Mouse (Mus musculus) cerebellum, adult 2 months (tissue): ENCODE data around the gene Magi3. TPM values are rescaled to one million over a fixed set of nuclear protein-coding genes. Genes with fewer than 3 reads are reported as not detected.

Experiments used
- DNase-seq, 2 experiments: peaks; one replicate each; pipeline ENCODE4 v3.0.0; 2021
- H3K27ac ChIP-seq: fragments of 200-500 bp; 2 replicates; pipeline ENCODE4 v1.5.1; 2012; ENCODE audit warnings: low read length, control low read depth, inconsistent platforms; ENCODE audit not compliant: insufficient read depth
- H3K27me3 ChIP-seq: fragments of 200-500 bp; 2 replicates; pipeline ENCODE4 v1.6.1; 2012; ENCODE audit warnings: inconsistent platforms, mild to moderate bottlenecking, low read length, moderate library complexity; ENCODE audit not compliant: control insufficient read depth, insufficient read depth
- H3K4me1 ChIP-seq: fragments of 200-500 bp; 2 replicates; pipeline ENCODE4 v1.6.1; 2011; ENCODE audit warnings: low read length; ENCODE audit not compliant: control insufficient read depth, insufficient read depth
- H3K4me3 ChIP-seq: fragments of 200-500 bp; replicated peaks from 2 replicates; pipeline ENCODE3; 2011; ENCODE audit warnings: mild to moderate bottlenecking, low read depth, low read length, control low read depth; ENCODE audit not compliant: insufficient read depth
- CTCF ChIP-seq: fragments of 200-500 bp; IDR thresholded peaks from 2 replicates; pipeline ENCODE4 v1.5.1; 2011; ENCODE audit warnings: low read depth, mild to moderate bottlenecking, control low read depth, low read length, moderate library complexity, borderline replicate concordance; ENCODE audit not compliant: insufficient read depth
- POLR2A ChIP-seq: fragments of 200-500 bp; IDR thresholded peaks from 2 replicates; pipeline ENCODE4 v1.6.1; 2011; ENCODE audit warnings: low read length, control low read depth, borderline replicate concordance; ENCODE audit not compliant: insufficient read depth
- WGBS: fragments of 180-500 bp; shearing (Covaris S2); methylation state at CpG from one replicate; pipeline ENCODE4 v1.1.7; 2018; 5-methylcytosine and 5-hydroxymethylcytosine counted together
- polyA plus RNA-seq: library from polyadenylated mRNA; depleted of rRNA; stranded (reverse); fragments of >200 nt; gene quantifications from 2 replicates; pipeline ENCODE4 v1.2.3, GENCODE M21; 2012; rRNA removed

Magi3 gene
- polyA plus RNA-seq, result 9.7 and 11.3 TPM in 2 replicates

GRCm38 (mm10) chr3:104220295-104220965 is at the start of gene Magi3:
Gene Magi3 (minus strand): TSS chr3:104220374.
- H3K4me1 ChIP-seq, result no peaks in the 10 kb centered on the region
- TF ChIP-seq POLR2A (0 out of 2 replicates have a peak, but pooled peaks have one; percentile 24), CTCF (no peak)
- peak within 1 kb of the TSS; percentile 87 for H3K4me3 ChIP-seq
- WGBS, result under 1% methylated on average over 46 of the region's 46 CpGs
- peak within 1 kb of the TSS; percentile 41; the same call in 1 of the 2 replicates for H3K27ac ChIP-seq
- peak; percentile 97 to 98 for DNase-seq
- no peaks in the 10 kb centered on the region; the same call in 1 of the 2 replicates for H3K27me3 ChIP-seq

GRCm38 (mm10) chr3:104264530-104265145 is 44.5 kb upstream of the Magi3 start:
- Histone ChIP-seq H3K27ac (no peak overlapping the region), H3K4me3 (no peak overlapping the region), H3K4me1 (no peaks in the 10 kb centered on the region), H3K27me3 (no peaks in the 10 kb centered on the region; the same call in 1 of the 2 replicates)
- no peak for TF ChIP-seq CTCF
- TF ChIP-seq POLR2A, result no peak
- WGBS, result 85% methylated on average over 6 of the region's 6 CpGs
- no peak for DNase-seq

- Histone ChIP-seq H3K27ac (no peak overlapping the region), H3K4me1 (no peaks in the 10 kb centered on the region), H3K27me3 (no peaks in the 10 kb centered on the region; the same call in 1 of the 2 replicates), H3K4me3 (no peak overlapping the region)
- WGBS, result 66% methylated on average over 5 of the region's 5 CpGs
- TF ChIP-seq POLR2A (no peak), CTCF (no peak)
- DNase-seq, result no peak
Measured at GRCm38 (mm10) chr3:104260221-104260620, 40.0 kb upstream of the Magi3 start.

GRCm38 (mm10) chr3:104259168-104259567 is 39.0 kb upstream of the Magi3 start:
- WGBS, result 87% methylated on average over 4 of the region's 4 CpGs
- no peak for DNase-seq
- Histone ChIP-seq H3K27ac (no peak overlapping the region), H3K4me3 (no peak overlapping the region), H3K27me3 (no peaks in the 10 kb centered on the region; the same call in 1 of the 2 replicates), H3K4me1 (no peaks in the 10 kb centered on the region)
- TF ChIP-seq POLR2A (no peak), CTCF (no peak)

GRCm38 (mm10) chr3:104257041-104257440 is 36.9 kb upstream of the Magi3 start:
- Histone ChIP-seq H3K27me3 (no peaks in the 10 kb centered on the region; the same call in 1 of the 2 replicates), H3K4me1 (no peaks in the 10 kb centered on the region), H3K4me3 (no peak overlapping the region), H3K27ac (no peak overlapping the region)
- TF ChIP-seq POLR2A, result no peak
- 91% methylated on average over 3 of the region's 3 CpGs for WGBS
- no peak for DNase-seq

GRCm38 (mm10) chr3:104253760-104254159 is 33.6 kb upstream of the Magi3 start:
- Histone ChIP-seq H3K27ac (no peak overlapping the region), H3K4me3 (no peak overlapping the region), H3K27me3 (no peaks in the 10 kb centered on the region), H3K4me1 (no peaks in the 10 kb centered on the region)
- TF ChIP-seq CTCF (no peak), POLR2A (no peak)
- WGBS, result 76% methylated on average over 3 of the region's 3 CpGs
- no peak for DNase-seq

GRCm38 (mm10) chr3:104247850-104248249 is 27.7 kb upstream of the Magi3 start:
- Histone ChIP-seq H3K4me3 (no peak overlapping the region), H3K4me1 (no peaks in the 10 kb centered on the region), H3K27me3 (no peaks in the 10 kb centered on the region), H3K27ac (no peak overlapping the region)
- WGBS, result 85% methylated on average over 4 of the region's 4 CpGs
- TF ChIP-seq POLR2A (no peak), CTCF (no peak)
- no peak for DNase-seq

- H3K27ac ChIP-seq, result no peak overlapping the region
- H3K4me3 ChIP-seq, result no peak overlapping the region
- H3K27me3 ChIP-seq, result no peaks in the 10 kb centered on the region
- 97% methylated on average over 1 of the region's 1 CpGs for WGBS
- TF ChIP-seq POLR2A (no peak), CTCF (no peak)
- DNase-seq, result no peak
- H3K4me1 ChIP-seq, result no peaks in the 10 kb centered on the region
Measured at GRCm38 (mm10) chr3:104247057-104247456, 26.9 kb upstream of the Magi3 start.
